Mouse (Mus musculus) stomach, postnatal 0 days (tissue): ENCODE measurements around the gene Klhl35. TPM values are rescaled to one million over a fixed set of nuclear protein-coding genes. Genes with fewer than 3 reads are reported as not detected.

ENCODE experiments used
- ATAC-seq: fragments of 200-750 bp; cut with Nextera tagmentation; 2 replicates; pipeline ENCODE4 v1.8.0; 2017; ENCODE audit not compliant: low FRiP score, low TSS enrichment
- DNase-seq: peaks from one replicate; pipeline ENCODE4 v3.0.0-alpha.2; 2016; ENCODE audit warnings: low spot score
- H3K27ac ChIP-seq: fragments of 300-500 bp; sonication (generic); replicated peaks from 2 replicates; pipeline ENCODE4 v1.5.1; 2014; ENCODE audit warnings: mild to moderate bottlenecking, control low read depth
- H3K27me3 ChIP-seq: fragments of 300-500 bp; sonication (generic); 2 replicates; pipeline ENCODE4 v1.6.1; 2014; ENCODE audit warnings: low read length; ENCODE audit not compliant: control insufficient read depth, insufficient read depth
- H3K36me3 ChIP-seq: fragments of 300-500 bp; sonication (generic); 2 replicates; pipeline ENCODE4 v1.6.1; 2014; ENCODE audit warnings: low read length, mixed read lengths; ENCODE audit not compliant: control insufficient read depth, insufficient read depth
- H3K4me1 ChIP-seq: fragments of 300-500 bp; sonication (generic); replicated peaks from 2 replicates; pipeline ENCODE4 v1.6.1; 2014; ENCODE audit warnings: antibody characterized with exemption; ENCODE audit not compliant: control insufficient read depth, insufficient read depth
- H3K4me2 ChIP-seq: fragments of 300-500 bp; sonication (generic); replicated peaks from 2 replicates; pipeline ENCODE4 v1.6.1; 2014; ENCODE audit warnings: low read depth, mild to moderate bottlenecking, control low read depth, moderate library complexity
- H3K4me3 ChIP-seq: fragments of 300-500 bp; sonication (generic); 2 replicates; pipeline ENCODE4 v1.5.1; 2014; ENCODE audit warnings: low read depth, low read length, control low read depth
- H3K9ac ChIP-seq: fragments of 300-500 bp; sonication (generic); 2 replicates; pipeline ENCODE4 v1.6.1; 2014; ENCODE audit warnings: mild to moderate bottlenecking, low read length, control low read depth, mixed read lengths
- H3K9me3 ChIP-seq: fragments of 300-500 bp; sonication (generic); 2 replicates; pipeline ENCODE4 v1.6.1; 2016; ENCODE audit warnings: low read length; ENCODE audit not compliant: control insufficient read depth
- CTCF ChIP-seq: IDR thresholded peaks from 2 replicates; pipeline ENCODE4 v1.5.1; 2016; ENCODE audit warnings: antibody characterized with exemption, low read depth, mild to moderate bottlenecking, moderate library complexity
- EP300 ChIP-seq: optimal IDR thresholded peaks from 2 replicates; pipeline ENCODE3; 2016; ENCODE audit warnings: antibody characterized with exemption
- WGBS: fragments of 180-500 bp; shearing (Covaris S2); extraction: QIAGEN DNeasy Blood & Tissue Kit; methylation state at CpG from one replicate; pipeline ENCODE4 v1.1.7; 2014; 5-methylcytosine and 5-hydroxymethylcytosine counted together
- polyA plus RNA-seq: library from polyadenylated mRNA; unstranded; fragments of >200 nt; fragmentation: Nextera tagmentation; extraction: Ambion mirVana; gene quantifications from 2 replicates; pipeline ENCODE4 v1.2.1, GENCODE M21; 2015

Gene Klhl35
- polyA plus RNA-seq, 1 experiment from 2014 or later, result 0.97 TPM

- ATAC-seq, result peak; percentile 69
- H3K27me3 ChIP-seq, result no peaks in the 10 kb centered on the region
- H3K9ac ChIP-seq, result peak overlapping the region; percentile 13; the same call in 1 of the 2 replicates
- 50% methylated on average over 12 of the region's 12 CpGs for WGBS
- no peaks in the 10 kb centered on the region for H3K9me3 ChIP-seq
- H3K4me3 ChIP-seq, result no peak overlapping the region
- H3K36me3 ChIP-seq, result no peaks in the 10 kb centered on the region
- peak overlapping the region; percentile 53; the same call in 1 of the 2 replicates for H3K27ac ChIP-seq
- TF ChIP-seq CTCF (no peak), EP300 (no peak)
- DNase-seq, result peak; percentile 71
- H3K4me2 ChIP-seq, result no peak overlapping the region
- no peaks in the 10 kb centered on the region for H3K4me1 ChIP-seq
Measured at GRCm38 (mm10) chr7:99434672-99435250, 31.0 kb upstream of the Klhl35 start.

DNA sequence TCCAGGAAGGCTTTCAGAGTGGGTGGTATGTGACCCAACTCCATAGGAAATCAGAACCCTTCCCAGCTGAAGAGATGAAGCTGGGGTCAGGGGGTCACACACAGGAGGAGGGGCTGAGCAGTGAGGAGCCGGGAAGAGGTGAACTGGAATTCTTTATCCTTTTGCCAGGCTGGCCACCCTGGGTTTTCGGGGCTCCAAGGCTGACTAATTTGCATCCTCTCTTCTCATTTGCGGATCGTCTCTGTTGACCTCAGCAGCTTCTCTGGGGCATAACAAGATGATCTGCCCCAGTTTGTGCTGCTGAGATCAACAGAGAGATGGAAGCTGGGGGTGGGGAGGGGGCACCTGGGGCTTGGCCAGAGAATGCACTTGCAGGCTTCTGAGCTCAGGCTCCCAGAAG is 29.3 kb upstream of the Klhl35 start:
- Histone ChIP-seq H3K4me1 (0 out of 2 replicates have a peak, but pooled peaks cover 2% of the 10 kb centered on the region), H3K27ac (no peak overlapping the region), H3K9me3 (no peaks in the 10 kb centered on the region), H3K9ac (no peak overlapping the region), H3K36me3 (no peaks in the 10 kb centered on the region), H3K4me3 (no peak overlapping the region), H3K27me3 (no peaks in the 10 kb centered on the region), H3K4me2 (no peak overlapping the region)
- no peak for ATAC-seq
- TF ChIP-seq EP300 (no peak), CTCF (no peak)
- no peak for DNase-seq
- WGBS, result 40% methylated on average over 4 of the region's 4 CpGs

DNA sequence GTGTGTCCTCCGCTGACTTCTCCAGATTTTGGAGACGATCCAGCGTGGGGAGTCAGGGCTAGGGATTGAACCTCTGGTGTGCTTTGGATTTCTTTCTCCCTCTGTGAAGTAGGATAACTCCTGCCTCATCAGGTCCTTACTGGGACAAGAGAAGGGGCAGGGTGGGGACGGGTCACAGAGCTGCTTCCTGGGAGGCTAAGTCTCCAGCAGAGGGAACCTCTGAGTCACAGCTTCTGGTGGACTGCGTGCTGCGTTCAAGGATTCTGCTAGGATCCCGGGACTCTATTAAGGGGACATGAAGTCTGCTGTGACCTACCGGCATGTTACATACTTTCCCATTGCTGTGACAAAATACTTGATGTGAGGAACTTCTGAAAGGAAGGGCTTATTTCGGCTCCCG is 26.9 kb upstream of the Klhl35 start:
- Histone ChIP-seq H3K4me1 (0 out of 2 replicates have a peak, but pooled peaks cover 6% of the 10 kb centered on the region), H3K27ac (no peak overlapping the region), H3K27me3 (no peaks in the 10 kb centered on the region), H3K4me3 (no peak overlapping the region), H3K9me3 (no peaks in the 10 kb centered on the region), H3K4me2 (no peak overlapping the region), H3K36me3 (no peaks in the 10 kb centered on the region), H3K9ac (no peak overlapping the region)
- ATAC-seq (no peak), DNase-seq (no peak)
- 72% methylated on average over 10 of the region's 10 CpGs for WGBS
- TF ChIP-seq CTCF, result peak; percentile 53
- no peak for TF ChIP-seq EP300

GRCm38 (mm10) chr7:99441534-99442072 is 24.2 kb upstream of the Klhl35 start:
- DNase-seq, result peak; percentile 91
- no peak overlapping the region for H3K4me2 ChIP-seq
- H3K27ac ChIP-seq, result peak overlapping the region; percentile 49
- peak; percentile 94 for ATAC-seq
- no peaks in the 10 kb centered on the region for H3K27me3 ChIP-seq
- no peak overlapping the region for H3K4me3 ChIP-seq
- TF ChIP-seq CTCF (no peak), EP300 (no peak)
- 0 out of 2 replicates have a peak, but pooled peaks cover 6% of the 10 kb centered on the region for H3K4me1 ChIP-seq
- H3K36me3 ChIP-seq, result no peaks in the 10 kb centered on the region
- H3K9ac ChIP-seq, result peak overlapping the region; percentile 41
- 5% methylated on average over 6 of the region's 6 CpGs for WGBS
- no peaks in the 10 kb centered on the region for H3K9me3 ChIP-seq

GRCm38 (mm10) chr7:99443164-99443563 is 22.6 kb upstream of the Klhl35 start:
- Histone ChIP-seq H3K27ac (no peak overlapping the region), H3K36me3 (no peaks in the 10 kb centered on the region), H3K4me2 (no peak overlapping the region), H3K4me3 (no peak overlapping the region), H3K27me3 (no peaks in the 10 kb centered on the region), H3K4me1 (0 out of 2 replicates have a peak, but pooled peaks cover 6% of the 10 kb centered on the region), H3K9me3 (no peaks in the 10 kb centered on the region), H3K9ac (no peak overlapping the region)
- DNase-seq, result no peak
- TF ChIP-seq EP300, result no peak
- no peak for TF ChIP-seq CTCF
- 52% methylated on average over 5 of the region's 5 CpGs for WGBS
- ATAC-seq, result no peak

DNA sequence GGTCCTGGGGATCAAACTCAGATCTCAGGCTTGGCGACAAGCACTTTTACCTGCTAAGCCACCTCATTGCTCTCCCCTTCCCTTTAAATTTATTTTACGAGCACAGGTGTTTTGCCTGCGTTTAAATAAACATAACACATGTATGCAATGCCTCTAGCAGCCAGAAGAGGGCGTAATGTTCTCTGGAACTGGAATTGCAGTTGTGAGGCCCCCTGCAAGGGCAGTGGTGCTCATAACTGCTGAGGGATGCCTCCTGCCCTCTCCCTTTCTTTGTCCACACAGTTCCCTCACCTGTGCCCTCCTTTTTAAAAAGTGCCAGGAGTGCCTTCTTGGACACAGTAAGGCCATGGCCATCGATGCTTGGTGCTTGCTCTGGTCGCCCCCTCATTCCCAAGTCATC is 21.8 kb upstream of the Klhl35 start:
- no peak overlapping the region for H3K4me2 ChIP-seq
- H3K4me3 ChIP-seq, result no peak overlapping the region
- DNase-seq (no peak), ATAC-seq (no peak)
- no peaks in the 10 kb centered on the region for H3K36me3 ChIP-seq
- 70% methylated on average over 6 of the region's 6 CpGs for WGBS
- no peaks in the 10 kb centered on the region for H3K27me3 ChIP-seq
- H3K27ac ChIP-seq, result no peak overlapping the region
- H3K4me1 ChIP-seq, result 0 out of 2 replicates have a peak, but pooled peaks cover 6% of the 10 kb centered on the region
- TF ChIP-seq EP300, result no peak
- peak; percentile 70 for TF ChIP-seq CTCF
- H3K9ac ChIP-seq, result no peak overlapping the region
- no peaks in the 10 kb centered on the region for H3K9me3 ChIP-seq
